8 mouse cellular contexts compared by ENCODE assay signal in the genomic region with DNA sequence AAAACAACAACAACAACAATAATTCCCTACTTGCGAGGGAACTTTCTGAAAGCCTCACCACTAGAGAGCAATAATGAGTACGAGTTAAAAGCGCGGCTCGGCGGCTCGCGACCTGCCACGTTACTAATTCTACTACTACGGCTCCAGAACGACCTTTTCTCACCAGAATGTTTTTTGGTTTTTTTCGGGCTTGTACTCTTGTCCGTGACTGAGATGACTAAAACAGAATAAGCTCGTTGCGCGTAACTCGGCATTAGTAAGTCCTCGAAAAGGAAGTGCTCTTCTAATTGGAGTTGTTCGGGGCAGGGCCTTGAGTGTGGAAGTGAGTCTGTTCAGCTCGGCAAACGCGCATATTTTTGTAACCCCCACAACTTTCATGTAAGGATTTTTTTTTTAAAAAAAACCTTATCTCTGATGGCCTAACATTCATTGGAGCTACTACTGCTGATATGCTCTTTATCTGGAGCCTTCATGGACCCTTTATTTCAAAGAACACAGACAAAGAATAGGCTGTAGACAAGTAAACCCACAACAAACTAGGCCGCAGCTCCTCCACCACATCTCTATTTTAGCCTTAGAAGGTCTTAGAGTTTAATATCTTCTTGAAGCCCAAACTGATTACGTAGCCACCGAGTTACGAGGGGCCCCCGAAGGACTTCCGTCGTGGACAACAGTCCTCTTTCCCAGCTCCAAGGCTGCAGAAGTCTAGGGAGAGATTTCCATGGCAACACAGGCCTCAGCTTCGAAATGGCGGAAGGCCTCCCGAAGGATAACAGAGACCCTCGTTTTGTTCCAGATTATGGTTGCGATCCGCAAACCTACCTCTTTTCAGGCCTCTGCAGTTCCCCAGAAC. TPM values are rescaled to one million over a fixed set of nuclear protein-coding genes. Genes with fewer than 3 reads are reported as not detected.
DNase-seq lines count a peak whose midpoint lies in the region; ATAC-seq and TF ChIP-seq lines count a peak whose summit lies in the region.

No protein-coding gene starts in this region.

- H3K4me1 ChIP-seq in embryonic facial prominence, embryonic 10.5 days, result peaks cover 32% of the 10 kb centered on the region
- peaks cover 3% of the 10 kb centered on the region for H3K4me1 ChIP-seq in heart, adult 2 months (ENCODE audit: control insufficient read depth, insufficient read depth, low read length)
- 0 out of 2 replicates have a peak, but pooled peaks cover 2% of the 10 kb centered on the region for H3K4me1 ChIP-seq in limb, embryonic 11.5 days (ENCODE audit: control insufficient read depth, insufficient read depth, low read length)
- peaks cover 31% of the 10 kb centered on the region for H3K4me1 ChIP-seq in midbrain, embryonic 12.5 days
- no peaks in the 10 kb centered on the region for H3K4me1 ChIP-seq in small intestine, adult 2 months (ENCODE audit: control insufficient read depth, insufficient read depth, insufficient read length, low read length)

- peaks cover 6% of the 10 kb centered on the region for H3K79me2 ChIP-seq in heart, adult 2 months (replicated peaks; ENCODE audit: control insufficient read depth, insufficient read depth, low read length)

- peaks cover 62% of the 10 kb centered on the region for H3K36me3 ChIP-seq in embryonic facial prominence, embryonic 10.5 days (replicated peaks)
- peaks cover 7% of the 10 kb centered on the region for H3K36me3 ChIP-seq in heart, adult 2 months (ENCODE audit: control insufficient read depth, insufficient read depth, low read length)
- peaks cover 7% of the 10 kb centered on the region for H3K36me3 ChIP-seq in limb, embryonic 11.5 days (ENCODE audit: control insufficient read depth, insufficient read depth, low read length)
- peaks cover 20% of the 10 kb centered on the region for H3K36me3 ChIP-seq in midbrain, embryonic 12.5 days
- H3K36me3 ChIP-seq in small intestine, adult 2 months (ENCODE audit: control insufficient read depth, insufficient read depth, low read length), result peaks cover 20% of the 10 kb centered on the region

- H3K4me3 ChIP-seq in embryonic facial prominence, embryonic 10.5 days, result peak overlapping the region; percentile 86
- peak overlapping the region; percentile 94 for H3K4me3 ChIP-seq in heart, adult 2 months
- H3K4me3 ChIP-seq in limb, embryonic 11.5 days (ENCODE audit: low read depth, low read length), result peak overlapping the region; percentile 75
- H3K4me3 ChIP-seq in midbrain, embryonic 12.5 days, result peak overlapping the region; percentile 85
- H3K4me3 ChIP-seq in small intestine, adult 2 months (ENCODE audit: low read depth, low read length), result peak overlapping the region; percentile 71

- 0 out of 2 replicates have a peak, but pooled peaks have one; percentile 28 for TF ChIP-seq EP300 in heart, adult 2 months (IDR thresholded peaks at IDR 0.05; ENCODE audit: insufficient read depth, low read depth, low read length)

- peak overlapping the region; percentile 89 for H3K27ac ChIP-seq in embryonic facial prominence, embryonic 10.5 days (replicated peaks)
- peak overlapping the region; percentile 94 for H3K27ac ChIP-seq in heart, adult 2 months
- H3K27ac ChIP-seq in limb, embryonic 11.5 days (replicated peaks; ENCODE audit: low read depth, low read length), result peak overlapping the region; percentile 59; the same call in 1 of the 2 replicates
- peak overlapping the region; percentile 78 for H3K27ac ChIP-seq in midbrain, embryonic 12.5 days (replicated peaks)
- H3K27ac ChIP-seq in small intestine, adult 2 months (ENCODE audit: insufficient read depth, low read depth, low read length), result peak overlapping the region; percentile 64

- peak; percentile 70 for DNase-seq in 3T3-L1 (ENCODE audit: low read depth, low spot score)
- DNase-seq in adrenal gland, adult 8-10 months, result peak; percentile 42
- peak; percentile 77 for DNase-seq in embryonic facial prominence, embryonic 10.5 days (ENCODE audit: low spot score)
- DNase-seq in heart, adult 2 months, result peak; percentile 63 to 77
- peak; percentile 74 for DNase-seq in kidney, adult 18-20 months
- peak; percentile 81 for DNase-seq in limb, embryonic 11.5 days (ENCODE audit: low spot score)

- H3K4me2 ChIP-seq in limb, embryonic 11.5 days (ENCODE audit: low read depth, severe bottlenecking), result peak overlapping the region; percentile 33
- peak overlapping the region; percentile 51 for H3K4me2 ChIP-seq in midbrain, embryonic 12.5 days (replicated peaks)

- peak; percentile 2; the same call in 1 of the 2 replicates for ATAC-seq in limb, embryonic 11.5 days (ENCODE audit: insufficient number of reproducible peaks, low FRiP score, low TSS enrichment, low read depth)
- ATAC-seq in midbrain, embryonic 12.5 days (ENCODE audit: low FRiP score, low read depth), result 0 out of 2 replicates have a peak, but pooled peaks have one; percentile 3

- intact Hi-C loops in heart, adult 2 months (cut with DNase I), result loop anchor here (5.0 kb wide), 3 partner anchors 61 to 121 kb away; partner anchors contain the start of gene Hdhd3

- H3K27me3 ChIP-seq in embryonic facial prominence, embryonic 10.5 days (replicated peaks; ENCODE audit: low read depth, poor library complexity, severe bottlenecking), result no peaks in the 10 kb centered on the region
- no peaks in the 10 kb centered on the region for H3K27me3 ChIP-seq in heart, adult 2 months (ENCODE audit: control insufficient read depth, insufficient read depth, low read length)
- H3K27me3 ChIP-seq in limb, embryonic 11.5 days (ENCODE audit: control insufficient read depth, insufficient read depth, low read length), result no peaks in the 10 kb centered on the region
- H3K27me3 ChIP-seq in midbrain, embryonic 12.5 days, result no peaks in the 10 kb centered on the region
- no peaks in the 10 kb centered on the region for H3K27me3 ChIP-seq in small intestine, adult 2 months (ENCODE audit: control insufficient read depth, insufficient read depth, low read length)

- peak overlapping the region; percentile 79 for H3K9ac ChIP-seq in heart, adult 2 months (ENCODE audit: low read depth, low read length)
- H3K9ac ChIP-seq in limb, embryonic 11.5 days (ENCODE audit: low read length), result peak overlapping the region; percentile 82
- peak overlapping the region; percentile 65 for H3K9ac ChIP-seq in midbrain, embryonic 12.5 days (replicated peaks)

- TF ChIP-seq POLR2A in heart, adult 2 months (IDR thresholded peaks at IDR 0.05; ENCODE audit: insufficient read depth, low read depth, low read length), result peak; percentile 56
- no peak for TF ChIP-seq POLR2A in small intestine, adult 2 months (IDR thresholded peaks at IDR 0.05; ENCODE audit: low read depth, low read length)

- peak; percentile 73 for TF ChIP-seq CTCF in heart, adult 2 months (IDR thresholded peaks at IDR 0.05)
- peak; percentile 65; the same call in 1 of the 2 replicates for TF ChIP-seq CTCF in small intestine, adult 2 months (IDR thresholded peaks at IDR 0.05; ENCODE audit: extremely low read depth, insufficient read length, insufficient replicate concordance, low read depth, low read length)

- H3K9me3 ChIP-seq in embryonic facial prominence, embryonic 10.5 days, result no peaks in the 10 kb centered on the region
- H3K9me3 ChIP-seq in limb, embryonic 11.5 days (ENCODE audit: control insufficient read depth, low read length), result no peaks in the 10 kb centered on the region
- no peaks in the 10 kb centered on the region for H3K9me3 ChIP-seq in midbrain, embryonic 12.5 days

- under 1% methylated on average over 35 of the region's 35 CpGs for WGBS in embryonic facial prominence, embryonic 10.5 days
- WGBS in heart, adult 2 months, result under 1% methylated on average over 35 of the region's 35 CpGs
- under 1% methylated on average over 35 of the region's 35 CpGs for WGBS in limb, embryonic 11.5 days
- WGBS in midbrain, embryonic 12.5 days, result under 1% methylated on average over 35 of the region's 35 CpGs
- WGBS in small intestine, adult 2 months, result under 1% methylated on average over 35 of the region's 35 CpGs

RNA-seq across cellular contexts. Expression of gene Cdc26, which starts 0.5 kb away (rescaled TPM):
- total RNA-seq in adrenal gland, adult 8-10 months (2022), result 10 to 100 TPM; 74.3 to 90.8 (median 78.5) TPM
- polyA plus RNA-seq in embryonic facial prominence, embryonic 10.5 days (2016; fragmentation: Nextera tagmentation; extraction: Ambion mirVana), result 207 and 215 TPM in 2 replicates
- total RNA-seq in heart, adult 2 months (2021), result 10 to 100 TPM; 44.6 to 47.7 TPM
- 23.8 and 49.8 TPM in 2 replicates for polyA plus RNA-seq in heart, adult 2 months (2012; rRNA removed)
- polyA plus RNA-seq in limb, embryonic 11.5 days (2014; fragmentation: Nextera tagmentation; extraction: Ambion mirVana), result 223 and 254 TPM in 2 replicates
- 146 and 157 TPM in 2 replicates for polyA plus RNA-seq in midbrain, embryonic 12.5 days (2016; fragmentation: Nextera tagmentation; extraction: Ambion mirVana)
- 3.5 and 6.6 TPM in 2 replicates for polyA plus RNA-seq in small intestine, adult 2 months (2012; rRNA removed)

RNA-seq across cellular contexts. Expression of gene Prpf4, which starts 0.6 kb away (rescaled TPM):
- total RNA-seq in adrenal gland, adult 8-10 months (2022), result 10 to 100 TPM; 28.6 to 37.7 (median 31.1) TPM
- 37.1 and 37.2 TPM in 2 replicates for polyA plus RNA-seq in embryonic facial prominence, embryonic 10.5 days (2016; fragmentation: Nextera tagmentation; extraction: Ambion mirVana)
- total RNA-seq in heart, adult 2 months (2021), result 1 to 10 TPM; 9.9 TPM
- 7.4 and 11.3 TPM in 2 replicates for polyA plus RNA-seq in heart, adult 2 months (2012; rRNA removed)
- polyA plus RNA-seq in limb, embryonic 11.5 days (2014; fragmentation: Nextera tagmentation; extraction: Ambion mirVana), result 36.6 and 37.3 TPM in 2 replicates
- polyA plus RNA-seq in midbrain, embryonic 12.5 days (2016; fragmentation: Nextera tagmentation; extraction: Ambion mirVana), result 25.3 and 26.4 TPM in 2 replicates
- polyA plus RNA-seq in small intestine, adult 2 months (2012; rRNA removed), result 2.1 and 3.5 TPM in 2 replicates

RNA-seq across cellular contexts. Expression of gene Rnf183, which starts 27.1 kb away (rescaled TPM):
- total RNA-seq in adrenal gland, adult 8-10 months (2022), result 1 to 10 TPM in 2 of 4 experiments, under 1 TPM in 1, not detected in 1; 0.21 to 2.4 (median 1.2) TPM
- polyA plus RNA-seq in embryonic facial prominence, embryonic 10.5 days (2016; fragmentation: Nextera tagmentation; extraction: Ambion mirVana), result not detected in 2 replicates
- not detected for total RNA-seq in heart, adult 2 months (2021)
- not detected in 2 replicates for polyA plus RNA-seq in heart, adult 2 months (2012; rRNA removed)
- not detected in 2 replicates for polyA plus RNA-seq in limb, embryonic 11.5 days (2014; fragmentation: Nextera tagmentation; extraction: Ambion mirVana)
- 0.13 and 0.41 TPM in 2 replicates for polyA plus RNA-seq in midbrain, embryonic 12.5 days (2016; fragmentation: Nextera tagmentation; extraction: Ambion mirVana)
- polyA plus RNA-seq in small intestine, adult 2 months (2012; rRNA removed), result 2.3 and 6.1 TPM in 2 replicates

RNA-seq across cellular contexts. Expression of gene Slc31a1, which starts 47.4 kb away (rescaled TPM):
- total RNA-seq in adrenal gland, adult 8-10 months (2022), result 10 to 100 TPM; 44.5 to 59.7 (median 49.9) TPM
- polyA plus RNA-seq in embryonic facial prominence, embryonic 10.5 days (2016; fragmentation: Nextera tagmentation; extraction: Ambion mirVana), result 45.5 and 48.0 TPM in 2 replicates
- total RNA-seq in heart, adult 2 months (2021), result 10 to 100 TPM; 17.4 to 19.1 TPM
- polyA plus RNA-seq in heart, adult 2 months (2012; rRNA removed), result 14.8 and 25.5 TPM in 2 replicates
- polyA plus RNA-seq in limb, embryonic 11.5 days (2014; fragmentation: Nextera tagmentation; extraction: Ambion mirVana), result 43.2 and 44.7 TPM in 2 replicates
- 48.1 and 48.6 TPM in 2 replicates for polyA plus RNA-seq in midbrain, embryonic 12.5 days (2016; fragmentation: Nextera tagmentation; extraction: Ambion mirVana)
- 18.2 and 40.3 TPM in 2 replicates for polyA plus RNA-seq in small intestine, adult 2 months (2012; rRNA removed)

RNA-seq across cellular contexts. Expression of gene Fkbp15, which starts 47.6 kb away (rescaled TPM):
- 10 to 100 TPM; 35.0 to 56.7 (median 46.2) TPM for total RNA-seq in adrenal gland, adult 8-10 months (2022)
- polyA plus RNA-seq in embryonic facial prominence, embryonic 10.5 days (2016; fragmentation: Nextera tagmentation; extraction: Ambion mirVana), result 18.0 and 18.1 TPM in 2 replicates
- total RNA-seq in heart, adult 2 months (2021), result 10 to 100 TPM; 16.6 to 19.6 TPM
- polyA plus RNA-seq in heart, adult 2 months (2012; rRNA removed), result 14.7 and 19.4 TPM in 2 replicates
- 19.9 and 22.2 TPM in 2 replicates for polyA plus RNA-seq in limb, embryonic 11.5 days (2014; fragmentation: Nextera tagmentation; extraction: Ambion mirVana)
- 24.5 and 27.5 TPM in 2 replicates for polyA plus RNA-seq in midbrain, embryonic 12.5 days (2016; fragmentation: Nextera tagmentation; extraction: Ambion mirVana)
- 13.6 and 21.6 TPM in 2 replicates for polyA plus RNA-seq in small intestine, adult 2 months (2012; rRNA removed)

Comparison
In these comparisons a context has a peak if more than half of its experiments do, and no peak if none do; other contexts are left out.
1. Peak in every context shown above with its lines: DNase-seq, ATAC-seq, H3K4me3 ChIP-seq and H3K27ac ChIP-seq.